Mouse (Mus musculus) adrenal gland, adult 2 months (tissue): ENCODE results near the gene Btd. TPM values are rescaled to one million over a fixed set of nuclear protein-coding genes. Genes with fewer than 3 reads are reported as not detected.

ENCODE experiments used
- DNase-seq: peaks from one replicate; pipeline ENCODE4 v3.0.0; 2021
- polyA plus RNA-seq: library from polyadenylated mRNA; depleted of rRNA; stranded (reverse); fragments of >200 nt; gene quantifications from 2 replicates; pipeline ENCODE4 v1.2.3, GENCODE M21; 2012; rRNA removed
- total RNA-seq, 2 experiments: library from RNA; stranded (reverse); gene quantifications; 2 replicates each; pipeline ENCODE4 v1.2.3; 2021

The Btd gene
- total and polyA plus RNA-seq, 3 experiments, result 46.2 to 63.4 (median 55.6) TPM

GRCm38 (mm10) chr14:31709343-31709742 is 68.5 kb downstream of the Btd start:
- DNase-seq, result no peak

GRCm38 (mm10) chr14:31715669-31716068 is 74.8 kb downstream of the Btd start:
- DNase-seq, result no peak

GRCm38 (mm10) chr14:31717360-31717759 is 76.5 kb downstream of the Btd start:
- DNase-seq, result no peak

Other genes with a start within 250 kb of the Btd start
- 100 to 1,000 TPM; 111 to 164 TPM for gene Sh3bp5, start 204.9 kb upstream of the Btd start, total RNA-seq
- 21.1 and 28.5 TPM in 2 replicates for gene Sh3bp5, start 204.9 kb upstream of the Btd start, polyA plus RNA-seq
- 10 to 100 TPM; 51.9 to 76.2 TPM for gene Eaf1, start 146.6 kb upstream of the Btd start, total RNA-seq
- gene Eaf1, start 146.6 kb upstream of the Btd start, polyA plus RNA-seq, result 54.2 and 66.7 TPM in 2 replicates
- 10 to 100 TPM; 18.7 TPM for gene Mettl6, start 146.0 kb upstream of the Btd start, total RNA-seq
- gene Mettl6, start 146.0 kb upstream of the Btd start, polyA plus RNA-seq, result 3.8 and 5.0 TPM in 2 replicates
- gene Colq, start 49.7 kb upstream of the Btd start, total RNA-seq, result not detected
- gene Colq, start 49.7 kb upstream of the Btd start, polyA plus RNA-seq, result 0.06 and 0.10 TPM in 2 replicates
- gene Gm49387, start 150 bp upstream of the Btd start, total RNA-seq, result 1 to 10 TPM in 1 of 2 experiments, not detected in 1; 2.3 TPM
- gene Gm49387, start 150 bp upstream of the Btd start, polyA plus RNA-seq, result 1.9 TPM in 1 of 2 replicates, not detected in the other
- 10 to 100 TPM; 38.9 to 67.1 TPM for gene Hacl1, start 258 bp downstream of the Btd start, total RNA-seq
- 10.8 and 15.2 TPM in 2 replicates for gene Hacl1, start 258 bp downstream of the Btd start, polyA plus RNA-seq
- gene Ankrd28, start 189.6 kb downstream of the Btd start, total RNA-seq, result 10 to 100 TPM; 10.4 to 17.7 TPM
- gene Ankrd28, start 189.6 kb downstream of the Btd start, polyA plus RNA-seq, result 1.2 and 3.2 TPM in 2 replicates